Mouse (Mus musculus): Measurements from ENCODE around the gene Tmc2. TPM values are rescaled to one million over a fixed set of nuclear protein-coding genes. Genes with fewer than 3 reads are reported as not detected.

The Tmc2 gene
- total RNA-seq, 2 experiments from 2014 or later: not detected

- no peak for DNase-seq
These were observed 101.2 kb downstream of the Tmc2 start for GRCm38 (mm10) chr2:130296134-130296745.

GRCm38 (mm10) chr2:130297580-130297979, 102.6 kb downstream of the Tmc2 start:
- DNase-seq: no peak

- no peak for DNase-seq
These were observed 108.0 kb downstream of the Tmc2 start for GRCm38 (mm10) chr2:130303014-130303413.

Other genes starting within 250 kb of the Tmc2 start
- gene Tgm3, start 182.8 kb upstream of the Tmc2 start, total RNA-seq (2021): under 1 TPM in 1 of 2 experiments, not detected in 1; 0.07 TPM
- gene Tgm6, start 82.8 kb upstream of the Tmc2 start, total RNA-seq (2021): not detected
- gene Snrpb, start 15.8 kb upstream of the Tmc2 start, total RNA-seq (2021): 100 to 1,000 TPM; 155 to 170 TPM
- 10 to 100 TPM; 46.8 to 54.5 TPM for gene Nop56, start 79.2 kb downstream of the Tmc2 start, total RNA-seq (2021)
- gene Idh3b, start 89.4 kb downstream of the Tmc2 start, total RNA-seq (2021): 100 to 1,000 TPM; 365 to 419 TPM
- gene Ebf4, start 100.0 kb downstream of the Tmc2 start, total RNA-seq (2021): 1 to 10 TPM; 1.5 to 1.9 TPM
- gene Cpxm1, start 202.4 kb downstream of the Tmc2 start, total RNA-seq (2021): 10 to 100 TPM; 17.5 to 19.8 TPM
- gene Gm28372, start 210.0 kb downstream of the Tmc2 start, total RNA-seq (2021): not detected
- gene 1700020A23Rik, start 210.1 kb downstream of the Tmc2 start, total RNA-seq (2021): not detected
- not detected for gene Tmem239, start 211.3 kb downstream of the Tmc2 start, total RNA-seq (2021)
- gene Vps16, start 229.1 kb downstream of the Tmc2 start, total RNA-seq (2021): 10 to 100 TPM; 23.0 to 25.9 TPM
- gene Pced1a, start 229.5 kb downstream of the Tmc2 start, total RNA-seq (2021): 1 to 10 TPM; 4.7 to 7.7 TPM

Data from gastrocnemius, postnatal 10 days (tissue).